ENCODE assay signal across 8 mouse cellular contexts in genomic region chr5:31562036-31562666, GRCm38 (mm10). TPM values are rescaled to one million over a fixed set of nuclear protein-coding genes. Genes with fewer than 3 reads are reported as not detected.
DNase-seq lines count a peak whose midpoint lies in the region; ATAC-seq and TF ChIP-seq lines count a peak whose summit lies in the region.

No protein-coding gene starts in this region.

- WGBS in lung, adult 2 months = 24% methylated on average over 7 of the region's 7 CpGs

- DNase-seq in lung, adult 18-20 months = peak; percentile 38 to 40
- DNase-seq in lung, adult 2 months = no peak
- DNase-seq in heart, postnatal 10 days = peak; percentile 63 to 68
- DNase-seq in layer of hippocampus, postnatal 25 days (ENCODE audit: extremely low spot score in 1 of 2, low spot score in 1 of 2) = peak; percentile 52 to 65
- peak; percentile 72 for DNase-seq in telencephalon, adult 2 months (ENCODE audit: low read depth, low spot score)
- no peak for DNase-seq in cerebellum, adult 9-10 months
- DNase-seq in ovary, postnatal 36 days (ENCODE audit: low spot score) = no peak

- intact Hi-C loops in heart, postnatal 10 days (cut with DNase I) = loop anchor here (2.0 to 5.0 kb wide), 4 partner anchors 135 to 741 kb away; partner anchors contain the start of genes Babam2 and Rbks

- no peak overlapping the region for H3K4me3 ChIP-seq in lung, adult 2 months (replicated peaks; ENCODE audit: extremely low read depth, low read depth, low read length)

- TF ChIP-seq CTCF in lung, adult 2 months (IDR thresholded peaks at IDR 0.05; ENCODE audit: insufficient read depth, low read length) = no peak

- no peak for ATAC-seq in activated CD4-positive, CD25-positive, alpha-beta regulatory T cell, adult 4 months

- H3K4me1 ChIP-seq in lung, adult 2 months (ENCODE audit: control insufficient read depth, insufficient read depth, low read length) = peaks cover 12% of the 10 kb centered on the region

- TF ChIP-seq POLR2A in lung, adult 2 months (IDR thresholded peaks at IDR 0.05; ENCODE audit: borderline replicate concordance, extremely low read depth, low read depth, low read length) = no peak

RNA-seq across cellular contexts. Expression of gene Supt7l, which starts 34.5 kb away (rescaled TPM):
- 10.9 and 13.3 TPM in 2 replicates for polyA plus RNA-seq in lung, adult 2 months (2012; rRNA removed)
- 10 to 100 TPM; 15.8 to 16.1 TPM for total RNA-seq in heart, postnatal 10 days (2021)
- 10 to 100 TPM; 17.4 to 18.3 TPM for total RNA-seq in layer of hippocampus, postnatal 25 days (2021)
- polyA plus RNA-seq in activated CD4-positive, CD25-positive, alpha-beta regulatory T cell, adult 4 months (2017; shearing (Covaris generic)) = 10 to 100 TPM; 20.1 to 23.5 TPM

RNA-seq across cellular contexts. Expression of gene Mrpl33, which starts 34.6 kb away (rescaled TPM):
- polyA plus RNA-seq in lung, adult 2 months (2012; rRNA removed) = 15.9 and 19.5 TPM in 2 replicates
- 100 to 1,000 TPM; 315 to 318 TPM for total RNA-seq in heart, postnatal 10 days (2021)
- 100 to 1,000 TPM in 1 of 2 experiments, 10 to 100 TPM in 1; 92.2 to 110 TPM for total RNA-seq in layer of hippocampus, postnatal 25 days (2021)
- polyA plus RNA-seq in activated CD4-positive, CD25-positive, alpha-beta regulatory T cell, adult 4 months (2017; shearing (Covaris generic)) = 100 to 1,000 TPM; 343 to 421 TPM

RNA-seq across cellular contexts. Expression of gene Slc4a1ap, which starts 35.4 kb away (rescaled TPM):
- 13.4 and 15.8 TPM in 2 replicates for polyA plus RNA-seq in lung, adult 2 months (2012; rRNA removed)
- total RNA-seq in heart, postnatal 10 days (2021) = 10 to 100 TPM; 19.2 to 23.2 TPM
- 10 to 100 TPM; 49.3 to 50.1 TPM for total RNA-seq in layer of hippocampus, postnatal 25 days (2021)
- polyA plus RNA-seq in activated CD4-positive, CD25-positive, alpha-beta regulatory T cell, adult 4 months (2017; shearing (Covaris generic)) = 10 to 100 TPM; 25.9 to 26.9 TPM

Comparison
In these comparisons a context has a peak if more than half of its experiments do, and no peak if none do; other contexts are left out.
1. DNase-seq: peak in lung, adult 18-20 months (2 of 2), heart, postnatal 10 days (2 of 2), layer of hippocampus, postnatal 25 days (2 of 2) and telencephalon, adult 2 months (single experiment); none in lung, adult 2 months (single experiment), cerebellum, adult 9-10 months (single experiment) and ovary, postnatal 36 days (single experiment).